Mouse (Mus musculus): ENCODE data around the gene Dnajc28.
A peak's percentile ranks its signal among the peaks of the same experiment; 100 is the strongest.

Dnajc28 gene

DNA sequence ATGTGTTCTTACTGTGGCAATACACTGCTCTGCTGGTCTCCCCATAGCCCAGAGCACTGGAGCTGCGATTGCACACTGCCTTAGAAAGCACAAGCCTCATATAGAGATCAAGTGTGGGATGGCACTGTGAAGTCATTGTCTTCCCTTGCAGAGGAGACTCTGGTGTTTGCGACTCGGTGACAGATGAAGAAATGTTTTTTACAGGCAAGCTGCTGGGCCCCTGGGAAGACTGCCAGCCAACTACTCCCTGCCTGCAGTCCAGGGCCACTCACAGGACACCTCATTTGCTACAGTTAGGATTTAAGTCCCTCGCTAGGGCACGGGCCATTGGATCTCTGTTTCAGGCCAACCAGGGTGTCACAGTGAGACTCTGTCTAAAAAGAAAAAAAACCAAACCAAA lies 13.6 kb upstream of the Dnajc28 start:
- no peak for DNase-seq (ENCODE audit: low spot score)

DNA sequence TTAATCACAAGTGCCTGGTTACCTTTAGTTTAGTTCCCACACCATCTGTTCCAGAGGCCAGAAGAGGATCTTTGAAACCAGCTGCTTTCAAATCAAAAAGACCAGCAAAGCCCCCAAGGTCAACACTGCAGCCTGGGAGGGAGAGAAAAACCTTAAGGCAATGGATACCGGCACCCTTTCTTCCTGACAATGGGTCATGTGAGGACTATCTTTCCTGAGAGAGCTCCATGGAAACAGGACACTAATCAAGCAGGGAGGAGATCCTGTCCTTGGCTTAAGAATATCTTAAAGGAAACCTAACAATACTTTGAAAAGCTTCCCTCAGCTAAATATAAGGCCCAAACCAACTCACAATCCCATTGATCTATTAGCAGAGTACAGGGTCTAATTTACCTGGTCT lies 11.8 kb upstream of the Dnajc28 start:
- no peak for DNase-seq (ENCODE audit: low spot score)

DNA sequence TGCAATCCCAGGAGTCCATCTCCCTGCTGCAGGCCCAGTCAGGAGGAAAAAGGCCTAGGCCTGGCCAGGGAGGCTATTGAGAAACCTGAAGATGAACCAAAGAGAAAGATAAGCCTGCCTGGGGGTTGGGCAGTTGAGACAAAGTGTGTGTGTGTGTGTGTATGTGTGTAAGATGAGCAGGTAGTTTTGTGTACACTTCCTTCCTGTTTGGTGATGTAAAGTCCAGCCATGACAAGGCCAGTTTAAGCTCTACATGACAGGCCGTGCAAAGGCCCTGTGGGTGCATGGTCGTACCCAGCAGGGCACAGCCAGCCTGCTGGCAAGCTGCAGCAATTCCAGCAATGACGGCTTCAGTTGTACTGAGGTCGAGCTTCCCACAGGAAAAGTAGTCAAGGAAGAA lies 10.9 kb upstream of the Dnajc28 start:
- no peak for DNase-seq (ENCODE audit: low spot score)

DNA sequence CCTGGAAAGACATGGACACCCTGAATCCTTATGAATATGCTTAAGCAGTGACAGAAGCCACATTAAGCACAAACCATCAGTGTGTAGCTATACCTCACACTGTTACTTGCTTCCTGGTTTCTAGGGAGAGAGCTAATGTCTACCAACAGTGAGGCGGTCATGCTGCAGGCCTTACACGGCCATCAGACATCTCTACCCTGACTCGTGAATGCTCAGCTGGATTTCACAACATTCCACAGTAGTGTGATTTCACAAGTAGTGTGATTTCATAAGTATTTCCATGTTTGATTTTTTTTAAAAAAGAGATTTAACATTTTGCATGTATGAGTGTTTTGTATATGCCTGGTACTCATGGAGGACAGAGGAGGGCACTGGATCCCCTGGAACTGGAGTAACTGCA lies 9.8 kb upstream of the Dnajc28 start:
- DNase-seq (ENCODE audit: low spot score): no peak

DNA sequence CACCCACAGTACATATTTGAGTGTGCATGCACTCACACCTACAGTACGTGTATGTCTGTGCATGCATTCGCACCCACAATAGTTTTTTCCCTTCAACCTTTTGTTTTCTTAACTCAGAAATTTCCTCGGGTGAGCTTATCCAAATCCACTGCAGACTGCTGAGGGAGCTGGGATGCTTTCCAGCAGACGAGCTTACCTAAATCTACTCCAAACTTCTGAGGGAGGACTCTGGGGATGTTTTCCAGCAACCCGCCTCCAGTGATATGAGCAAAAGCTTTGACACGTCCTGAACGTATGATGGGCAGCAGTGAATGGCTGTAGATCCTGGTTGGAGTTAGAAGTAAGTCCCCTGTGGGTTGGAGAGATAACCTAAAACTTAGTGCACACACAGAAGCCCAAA lies 9.0 kb upstream of the Dnajc28 start:
- no peak for DNase-seq (ENCODE audit: low spot score)

DNA sequence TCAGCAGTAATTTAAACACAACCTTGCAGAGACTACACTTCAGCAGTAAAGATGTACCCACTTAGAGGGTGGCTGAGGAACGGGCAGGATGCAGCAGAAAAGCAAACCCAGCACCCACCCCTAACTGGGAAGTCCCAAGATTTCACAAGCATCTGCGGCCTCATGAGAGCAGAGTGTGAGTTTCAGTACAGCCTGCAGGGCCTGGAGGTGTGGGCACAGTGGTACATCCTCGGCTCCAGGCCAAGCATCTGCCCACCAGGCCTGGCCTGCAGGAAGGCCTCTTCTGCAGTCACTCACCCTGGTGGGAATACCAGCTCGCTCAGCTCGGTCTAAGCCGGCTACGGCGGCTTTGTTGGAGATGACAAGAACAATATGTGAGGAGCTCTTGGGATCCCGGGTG lies 4.2 kb upstream of the Dnajc28 start:
- no peak for DNase-seq (ENCODE audit: low spot score)

DNA sequence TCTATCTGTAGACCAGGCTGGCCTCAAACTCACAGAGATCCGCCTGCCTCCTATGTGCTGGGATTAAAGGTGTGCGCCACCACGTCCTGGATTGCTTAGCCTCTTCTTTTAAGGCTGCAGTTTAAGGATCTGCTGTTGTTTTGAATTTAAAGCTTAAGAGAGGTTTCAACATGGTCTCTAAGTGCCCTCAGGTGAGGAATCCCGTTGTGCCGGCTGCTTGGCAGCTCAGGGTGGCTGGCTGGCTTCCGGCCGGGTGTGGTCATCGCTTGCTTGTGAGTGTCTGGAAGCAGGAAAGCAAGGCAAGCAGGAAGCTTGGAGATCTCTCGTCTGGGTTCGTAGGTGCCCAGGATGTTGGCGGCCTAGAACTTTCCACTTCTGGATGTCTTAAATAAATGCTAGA lies 2.2 kb upstream of the Dnajc28 start:
- no peak for DNase-seq (ENCODE audit: low spot score)

DNA sequence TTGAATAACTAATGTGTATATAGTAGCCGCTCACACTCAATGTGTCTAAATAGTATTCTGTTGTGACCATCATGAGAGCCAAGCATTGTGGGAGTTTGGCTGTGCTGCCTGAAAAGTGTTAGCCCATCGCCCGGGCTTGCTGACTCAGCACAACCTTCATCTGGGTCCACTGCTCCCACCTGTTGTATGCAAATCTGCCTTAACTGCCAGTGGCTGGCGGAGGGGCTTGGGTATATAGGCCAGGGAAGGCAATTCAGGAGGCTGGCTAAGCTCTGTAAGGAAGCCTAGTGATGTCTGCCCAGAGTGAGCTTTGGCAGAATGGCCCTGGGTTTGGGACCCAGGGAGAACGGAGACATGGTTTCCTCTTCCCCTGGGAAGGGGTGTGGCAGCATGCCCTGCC lies 1.4 kb upstream of the Dnajc28 start:
- DNase-seq (ENCODE audit: low spot score): no peak

DNA sequence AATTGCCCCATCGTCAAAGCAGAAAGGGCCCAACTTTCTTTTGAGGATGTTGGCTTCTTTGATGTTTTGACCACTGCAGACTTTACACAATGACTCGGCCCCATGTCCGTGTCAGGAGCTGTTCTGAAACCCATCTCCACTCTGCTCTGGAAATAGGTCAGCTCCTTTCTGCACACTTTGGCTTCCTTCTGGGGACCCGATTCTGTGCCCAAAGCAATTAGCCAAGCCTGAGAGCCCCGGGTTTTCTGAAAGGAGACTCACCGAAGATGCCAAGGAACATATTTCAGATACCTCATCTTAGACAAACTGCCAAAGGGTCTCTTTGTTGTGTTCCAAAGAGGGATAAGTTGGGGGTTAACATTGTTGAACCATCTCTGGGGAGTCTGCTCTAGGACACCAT lies 4.3 kb downstream of the Dnajc28 start:
- DNase-seq (ENCODE audit: low spot score): no peak

DNA sequence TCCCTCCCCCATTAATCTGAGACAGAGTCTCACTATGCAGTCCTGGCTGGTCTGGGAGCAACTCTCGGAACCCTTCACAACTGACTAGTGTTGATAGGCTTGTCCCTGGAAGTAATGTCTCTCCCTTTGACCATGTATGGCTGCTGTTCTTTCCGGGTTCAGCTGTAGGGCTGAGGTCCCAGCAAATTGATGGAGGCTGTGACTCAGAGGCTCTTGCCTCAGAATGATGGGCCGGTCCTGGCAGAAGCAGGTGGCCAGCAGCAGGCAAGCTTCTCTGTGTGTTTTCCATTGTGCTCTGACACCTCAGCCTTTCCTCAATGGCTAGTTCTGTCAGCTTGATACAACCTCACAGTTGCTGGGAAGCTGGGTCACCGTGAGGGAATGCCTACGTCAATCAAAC lies 6.3 kb downstream of the Dnajc28 start:
- DNase-seq (ENCODE audit: low spot score): no peak

DNA sequence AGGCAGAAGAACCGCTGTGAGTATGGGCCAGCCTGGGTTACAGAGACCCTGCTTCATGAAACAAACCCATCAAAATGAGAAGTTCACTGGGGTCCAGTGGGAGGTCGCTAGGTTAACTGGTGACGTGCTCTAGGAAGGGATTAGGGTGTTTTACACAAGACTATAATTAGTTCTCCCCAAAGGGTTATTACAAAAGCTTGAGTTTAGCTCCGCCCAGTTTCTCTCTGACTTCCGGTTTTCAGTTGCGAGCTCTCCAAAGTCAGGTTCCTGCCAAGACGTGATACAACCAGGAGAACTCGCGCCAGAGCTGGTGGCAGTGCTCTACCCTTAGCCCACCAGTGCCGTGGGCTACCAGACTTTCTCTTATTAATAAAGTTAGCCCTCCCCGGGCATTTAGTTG lies 7.6 kb downstream of the Dnajc28 start:
- no peak for DNase-seq (ENCODE audit: low spot score)

DNA sequence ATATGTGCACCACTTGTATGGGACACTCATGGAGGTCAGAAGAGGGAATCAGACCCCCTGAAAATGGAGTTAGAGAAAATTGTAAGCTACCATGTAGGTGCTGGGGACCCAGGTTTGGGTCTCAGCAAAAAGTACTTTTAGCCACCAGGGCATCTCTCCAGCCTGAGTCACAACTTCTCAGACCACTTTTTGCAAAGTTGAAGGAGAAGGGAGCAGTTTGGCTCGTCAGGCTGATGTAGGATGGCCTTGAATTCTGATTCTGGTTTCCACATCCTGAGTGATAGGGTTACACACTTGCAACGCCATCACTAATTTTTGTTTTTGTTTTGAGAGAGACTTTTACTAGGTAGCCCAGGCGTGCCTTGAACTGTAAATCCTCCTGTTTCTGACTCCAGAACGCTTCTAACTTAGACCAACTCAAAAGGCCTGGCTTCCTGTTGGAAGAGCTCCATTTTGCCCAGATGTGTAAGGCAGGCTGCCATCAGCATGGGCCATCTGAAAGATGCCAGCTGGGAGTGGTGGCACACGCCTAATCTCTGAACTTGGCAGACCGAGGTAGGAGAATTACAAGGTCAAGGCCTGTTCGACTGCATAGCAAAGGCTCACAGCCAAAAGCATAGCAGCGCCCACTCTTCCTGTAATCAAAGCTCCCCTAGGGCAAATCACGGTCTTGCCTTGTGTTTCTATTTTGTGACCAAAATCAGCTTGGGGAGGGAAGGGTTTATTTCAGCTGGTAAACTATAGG lies 9.2 kb downstream of the Dnajc28 start:
- DNase-seq (ENCODE audit: low spot score): no peak

DNA sequence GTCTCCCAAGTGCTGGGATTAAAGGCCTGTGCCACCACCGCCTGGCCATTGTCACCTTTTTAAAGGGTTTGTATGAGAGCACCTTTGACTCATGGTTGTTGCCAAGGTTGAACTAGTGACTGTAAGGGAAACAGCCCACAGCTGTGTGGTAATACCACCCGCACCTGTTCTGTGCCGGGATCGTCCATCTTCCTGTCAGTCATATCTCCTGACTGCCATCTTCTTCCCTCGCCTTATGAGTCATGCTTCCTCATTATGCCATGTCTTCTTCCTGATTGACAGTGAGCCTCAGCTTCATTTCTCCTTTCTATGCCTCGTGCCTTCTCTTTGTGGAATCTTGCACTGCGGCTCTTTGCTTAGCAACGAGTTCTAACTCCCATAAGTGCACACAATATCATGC lies 11.9 kb downstream of the Dnajc28 start:
- DNase-seq (ENCODE audit: low spot score): no peak

DNA sequence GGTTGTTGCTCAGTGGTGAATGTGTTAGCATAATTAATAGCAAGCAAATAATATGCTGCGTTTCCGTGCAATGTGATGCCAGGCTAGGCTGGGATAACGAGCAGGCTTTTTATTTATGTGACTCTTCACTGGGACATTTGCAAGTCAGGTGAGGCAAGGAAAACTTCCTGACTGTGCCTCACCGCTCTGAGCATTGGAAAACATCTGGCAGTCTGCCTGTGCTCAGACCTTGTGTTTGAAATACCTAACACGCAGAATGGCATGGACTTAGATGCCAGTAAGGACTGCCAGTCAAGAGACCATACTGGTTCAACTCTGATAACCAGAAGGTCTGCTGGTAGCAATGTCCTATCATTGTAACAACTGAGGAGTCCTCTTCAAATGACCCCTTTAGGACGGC lies 13.7 kb downstream of the Dnajc28 start:
- DNase-seq (ENCODE audit: low spot score): no peak

DNA sequence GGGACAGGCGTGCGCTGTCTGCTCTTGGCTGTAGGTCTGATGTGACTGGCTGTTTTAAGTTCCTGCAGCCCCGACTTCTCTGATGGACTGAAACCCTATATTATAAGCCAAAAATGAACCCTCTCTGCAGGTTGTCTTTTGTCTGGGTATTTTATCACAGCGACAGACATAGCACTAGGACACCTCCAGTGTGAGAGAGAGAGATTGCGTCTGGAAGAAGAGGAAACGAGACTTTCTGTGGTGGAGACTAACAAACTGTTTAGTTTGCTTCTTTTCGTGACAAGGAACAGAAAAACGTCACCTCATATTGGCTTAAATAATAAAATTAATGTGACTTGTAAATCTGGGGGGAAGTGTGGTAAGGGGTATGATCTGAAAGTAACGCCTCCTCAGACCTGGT lies 17.1 kb downstream of the Dnajc28 start:
- DNase-seq (ENCODE audit: low spot score): no peak

DNA sequence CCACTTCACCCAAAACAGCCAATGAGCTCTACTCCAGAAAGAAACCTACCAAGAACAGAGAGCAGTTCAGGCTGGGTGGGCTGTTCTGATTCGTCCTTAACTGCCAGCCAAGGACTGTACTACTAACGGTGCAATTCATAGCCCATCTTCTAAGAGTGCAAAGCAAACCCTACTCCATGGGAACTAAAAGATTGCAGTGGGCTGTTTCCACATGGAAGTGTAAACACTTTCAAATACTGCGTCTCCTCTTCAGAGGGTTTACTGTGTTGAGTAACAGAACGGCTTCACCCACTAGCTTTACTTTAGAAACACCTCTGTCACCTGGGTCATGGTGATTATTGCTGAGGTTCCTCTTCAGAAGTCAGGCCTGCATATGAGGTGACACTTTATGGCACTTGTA lies 17.7 kb downstream of the Dnajc28 start:
- no peak for DNase-seq (ENCODE audit: low spot score)

DNA sequence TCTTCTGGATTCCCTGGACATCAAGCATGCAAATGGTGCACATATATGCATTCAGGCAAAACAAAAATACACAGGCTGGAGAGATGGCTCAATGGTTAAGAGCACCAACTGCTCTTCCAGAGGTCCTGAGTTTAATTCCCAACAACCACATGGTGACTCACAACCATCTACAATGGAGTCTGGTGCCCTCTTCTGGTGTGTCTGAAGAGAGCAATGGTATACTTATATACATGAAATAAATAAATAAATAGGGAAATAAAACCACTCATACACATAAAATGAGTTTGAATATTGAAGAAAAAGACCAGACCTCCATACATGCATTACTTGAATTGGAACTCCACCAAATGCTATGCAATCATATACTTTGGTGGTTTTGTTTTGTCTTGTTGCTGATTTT lies 19.6 kb downstream of the Dnajc28 start:
- no peak for DNase-seq (ENCODE audit: low spot score)

DNA sequence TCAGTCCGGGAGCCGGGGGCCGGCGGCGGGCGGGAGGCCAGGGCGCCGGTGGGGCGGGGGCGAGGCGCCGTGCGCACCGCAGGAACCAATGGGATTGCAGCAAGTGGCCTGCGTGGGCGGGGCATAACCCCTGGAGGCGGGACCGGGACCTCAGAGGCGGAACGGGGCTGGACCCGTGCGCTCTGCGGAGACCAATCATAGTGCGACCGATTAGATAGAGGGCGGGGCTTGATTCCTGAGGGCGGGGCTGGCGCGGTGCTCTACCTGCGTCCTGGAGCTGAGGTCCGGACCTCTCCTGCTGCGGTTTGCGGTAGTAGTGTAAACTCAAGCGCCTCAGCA lies 21.2 kb downstream of the Dnajc28 start, which contains the start of gene Tmem50b:
Gene Tmem50b (minus strand): TSS at position 129 of the 339 bp plus-strand sequence.
- DNase-seq (ENCODE audit: low spot score): peak; percentile 93

DNA sequence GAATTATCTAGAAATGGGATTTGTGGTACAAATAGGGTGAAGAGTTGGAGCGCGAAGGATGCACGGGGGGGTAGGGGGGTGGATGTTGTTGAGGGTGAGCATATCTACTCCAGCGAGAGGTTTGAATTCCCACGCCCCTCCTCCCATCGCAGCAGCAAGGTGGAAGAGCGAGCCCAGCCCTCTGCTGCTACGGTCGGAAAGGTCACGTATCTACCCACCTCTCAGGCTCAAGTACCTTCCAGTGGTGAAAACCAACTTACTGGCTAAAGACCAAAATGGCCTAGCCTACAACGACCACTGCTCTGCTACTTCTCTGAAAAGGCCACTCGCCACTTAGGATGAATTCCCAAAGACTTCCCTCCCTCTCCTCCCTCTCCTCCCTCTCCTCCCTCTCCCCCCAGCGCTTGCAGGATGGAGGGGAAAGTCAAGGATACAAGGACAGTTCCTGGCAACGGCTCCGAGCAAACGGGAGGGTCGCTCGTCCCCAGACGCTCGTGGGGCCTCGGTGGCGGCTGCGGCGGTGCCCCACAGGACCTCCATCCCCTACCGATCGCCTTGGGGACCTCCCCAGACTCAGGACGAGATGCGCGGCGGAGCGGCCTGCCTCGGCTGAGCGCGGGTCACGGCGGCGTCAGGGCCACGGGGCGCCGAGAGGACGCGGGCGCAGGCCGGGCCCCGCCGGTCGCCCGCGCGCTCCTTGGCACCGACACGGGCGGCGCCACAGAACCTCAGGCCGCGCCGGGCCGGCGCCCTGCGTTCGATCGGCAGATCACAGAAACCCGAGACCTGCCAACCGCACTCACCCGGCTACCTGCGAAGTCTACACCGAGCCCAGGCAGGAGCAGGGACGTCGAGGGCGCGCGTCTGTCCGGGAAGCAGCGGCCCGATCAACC lies 21.8 kb downstream of the Dnajc28 start:
- DNase-seq (ENCODE audit: low spot score): no peak

DNA sequence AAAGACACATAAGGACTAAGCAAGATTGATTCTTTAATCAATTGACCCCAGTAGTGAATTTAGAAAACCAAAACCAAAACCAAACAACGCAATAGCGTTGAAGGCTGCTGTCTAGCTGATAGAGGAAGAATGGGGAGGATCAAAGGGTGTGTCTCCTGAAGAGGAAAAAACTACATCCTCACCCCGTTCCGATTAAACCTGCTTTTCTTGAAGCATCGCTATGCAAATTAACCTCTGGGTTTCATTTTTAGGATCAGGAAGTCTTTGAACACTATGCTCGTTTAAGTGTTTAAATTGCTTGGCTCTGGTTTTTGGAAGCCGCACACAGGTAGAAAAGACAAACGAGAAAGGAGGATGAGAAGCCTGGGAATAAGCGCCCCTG lies 22.4 kb downstream of the Dnajc28 start:
- no peak for DNase-seq (ENCODE audit: low spot score)

DNA sequence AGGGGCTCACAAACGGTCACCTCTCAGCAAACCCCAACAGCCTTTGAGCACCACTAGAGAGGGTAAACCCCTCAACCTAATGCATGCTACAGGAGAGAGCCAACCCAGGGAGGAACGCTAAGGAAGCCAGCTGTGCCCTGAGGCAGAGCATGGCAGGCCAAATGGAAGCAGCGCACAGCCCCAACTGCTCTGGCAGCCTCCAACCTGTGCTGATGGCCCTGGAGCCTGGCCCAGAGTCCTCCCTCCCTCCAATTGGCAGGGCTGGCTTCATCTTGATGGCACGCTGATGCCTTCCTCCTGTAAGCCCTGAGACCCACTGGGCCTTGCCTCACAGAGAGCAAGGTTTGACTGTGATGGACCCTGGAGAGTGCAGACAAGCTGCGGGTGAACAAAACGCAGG lies 23.8 kb downstream of the Dnajc28 start:
- DNase-seq (ENCODE audit: low spot score): no peak

DNA sequence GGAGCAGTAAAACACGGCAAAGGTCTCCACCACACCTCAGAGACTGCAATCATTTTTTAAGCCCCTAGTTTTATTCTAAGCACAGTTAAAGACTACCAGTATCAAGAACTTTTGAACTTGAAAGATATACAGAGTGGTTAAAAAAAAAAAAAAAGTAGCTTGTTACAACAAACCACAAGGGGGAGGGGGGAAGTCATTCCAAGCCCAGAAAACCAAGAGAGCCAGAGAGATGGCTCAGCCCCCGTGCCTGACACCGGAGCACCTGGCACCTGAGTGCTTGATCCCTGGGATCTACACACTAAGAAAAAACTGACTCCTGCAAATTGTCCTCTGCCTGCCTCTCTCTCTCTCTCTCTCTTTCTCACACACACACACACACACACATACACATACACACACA lies 25.6 kb downstream of the Dnajc28 start:
- DNase-seq (ENCODE audit: low spot score): no peak

DNA sequence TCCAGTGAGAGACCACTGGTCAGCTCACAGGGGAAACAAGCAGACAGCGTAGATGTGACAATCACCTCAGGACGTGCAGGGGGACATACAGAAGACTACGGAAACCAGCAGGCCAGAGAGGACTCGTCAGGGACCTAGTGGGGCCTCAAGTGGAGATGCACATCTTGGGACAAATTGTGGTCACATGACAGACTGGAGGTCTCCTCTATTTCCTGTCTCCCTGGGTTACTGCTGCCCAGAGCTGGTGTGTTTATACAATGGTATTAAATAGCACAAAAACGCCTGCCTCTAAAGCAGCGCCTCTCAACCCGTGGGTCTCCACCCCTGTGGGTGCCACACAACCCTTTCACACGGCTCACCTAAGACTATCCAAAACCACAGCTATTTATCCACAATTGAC lies 26.7 kb downstream of the Dnajc28 start:
- no peak for DNase-seq (ENCODE audit: low spot score)

DNA sequence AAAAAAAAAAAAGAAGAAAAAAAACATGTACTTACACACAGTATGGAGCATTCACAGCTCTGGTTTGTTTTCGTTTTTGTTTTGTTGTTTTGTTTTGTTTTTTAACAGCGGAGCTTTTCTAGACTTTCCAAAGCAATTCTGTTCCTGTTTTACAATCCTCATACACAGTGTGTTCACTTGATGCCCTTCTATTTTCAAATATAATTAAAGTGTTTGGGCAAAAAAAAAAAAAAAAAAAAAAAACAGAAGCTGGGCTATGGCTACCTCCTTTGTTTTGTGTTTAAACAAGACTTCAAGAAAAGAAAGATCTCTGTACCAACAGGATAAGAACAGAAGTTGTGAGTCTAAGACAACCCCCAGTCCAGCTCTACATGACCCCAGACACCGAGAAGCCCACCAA lies 30.1 kb downstream of the Dnajc28 start:
- no peak for DNase-seq (ENCODE audit: low spot score)

All from urinary bladder, postnatal 10 days (tissue).